6 mouse cellular contexts compared by ENCODE assay signal in genomic region chr19:9123986-9124385, GRCm38 (mm10). TPM values are rescaled to one million over a fixed set of nuclear protein-coding genes. Genes with fewer than 3 reads are reported as not detected.
"Had no signal": no experiment of that assay in that cellular context is flagged by ENCODE, and none has a peak within 500 bp of the region (broad histone marks: within the 10 kb centered on the region; RNA-seq: fewer than 3 reads in every experiment).

No protein-coding gene starts in this region.

RNA-seq across cellular contexts. Expression of gene Scgb1a1, which starts 36.2 kb away (rescaled TPM):
- total RNA-seq: neutrophil, adult 5-6 weeks had no signal
- polyA plus RNA-seq: neural tube, embryonic 13.5 days; neural tube, embryonic 14.5 days; neural tube, embryonic 15.5 days; stomach, embryonic 14.5 days; stomach, embryonic 15.5 days had no signal
